Mouse (Mus musculus) heart, embryonic 13.5 days (tissue): ENCODE data around the gene Nek9. TPM values are rescaled to one million over a fixed set of nuclear protein-coding genes. Genes with fewer than 3 reads are reported as not detected.
"Not testable (repeated sequence)": the region's sequence is repeated elsewhere in the genome, so short reads cannot be mapped to it uniquely, and the experiment has no call there.

Source experiments
- ATAC-seq: fragments of 200-750 bp; cut with Nextera tagmentation; 2 replicates; pipeline ENCODE4 v1.8.0; 2017; ENCODE audit warnings: moderate TSS enrichment; ENCODE audit not compliant: insufficient number of reproducible peaks, low FRiP score, low TSS enrichment; ENCODE audit errors: extremely low read depth
- H3K27ac ChIP-seq: fragments of 300-500 bp; sonication (generic); replicated peaks from 2 replicates; pipeline ENCODE4 v1.5.1; 2015; ENCODE audit warnings: moderate library complexity, mild to moderate bottlenecking, inconsistent platforms
- H3K27me3 ChIP-seq: fragments of 300-500 bp; sonication (generic); replicated peaks from 2 replicates; pipeline ENCODE4 v1.6.1; 2015; ENCODE audit warnings: mild to moderate bottlenecking, inconsistent platforms
- H3K36me3 ChIP-seq: fragments of 300-500 bp; sonication (generic); 2 replicates; pipeline ENCODE4 v1.6.1; 2015; ENCODE audit warnings: mild to moderate bottlenecking, inconsistent platforms
- H3K4me1 ChIP-seq: fragments of 300-500 bp; sonication (generic); 2 replicates; pipeline ENCODE4 v1.6.1; 2015; ENCODE audit warnings: inconsistent platforms
- H3K4me2 ChIP-seq: fragments of 300-500 bp; sonication (generic); 2 replicates; pipeline ENCODE4 v1.6.1; 2015; ENCODE audit warnings: inconsistent platforms, mild to moderate bottlenecking, moderate library complexity
- H3K4me3 ChIP-seq: fragments of 300-500 bp; sonication (generic); 2 replicates; pipeline ENCODE4 v1.5.1; 2015; ENCODE audit warnings: moderate library complexity, mild to moderate bottlenecking, inconsistent platforms
- H3K9ac ChIP-seq: fragments of 300-500 bp; sonication (generic); 2 replicates; pipeline ENCODE4 v1.6.1; 2015; ENCODE audit warnings: inconsistent platforms, mild to moderate bottlenecking, moderate library complexity
- H3K9me3 ChIP-seq: fragments of 300-500 bp; sonication (generic); 2 replicates; pipeline ENCODE4 v1.6.1; 2016; ENCODE audit warnings: inconsistent platforms
- WGBS: fragments of 180-500 bp; shearing (Covaris S2); methylation state at CpG from one replicate; pipeline ENCODE4 v1.1.7; 2015; ENCODE audit warnings: mixed read lengths; 5-methylcytosine and 5-hydroxymethylcytosine counted together
- polyA plus RNA-seq: library from polyadenylated mRNA; unstranded; fragments of >200 nt; fragmentation: Nextera tagmentation; extraction: Ambion mirVana; gene quantifications from 2 replicates; pipeline ENCODE4 v1.2.1, GENCODE M21; 2015

The Nek9 gene
- polyA plus RNA-seq, 1 experiment from 2014 or later, result 19.2 TPM

- ATAC-seq, result peak; percentile 52; the same call in 1 of the 2 replicates
- Histone ChIP-seq H3K36me3 (no peaks in the 10 kb centered on the region), H3K27me3 (peaks cover 18% of the 10 kb centered on the region; the same call in 1 of the 2 replicates), H3K9me3 (no peaks in the 10 kb centered on the region), H3K4me1 (peaks cover 27% of the 10 kb centered on the region), H3K4me3 (peak within 1 kb of the TSS; percentile 66), H3K27ac (peak within 1 kb of the TSS; percentile 45), H3K4me2 (peak within 1 kb of the TSS; percentile 77), H3K9ac (peak within 1 kb of the TSS; percentile 82)
- WGBS, result 9% methylated on average over 21 of the region's 21 CpGs
Measured at GRCm38 (mm10) chr12:85287809-85288485, 51.2 kb downstream of the Nek9 start, which contains the start of gene Acyp1. Gene Acyp1, minus strand, starts transcription at chr12:85288438.

GRCm38 (mm10) chr12:85286941-85287340, 52.2 kb downstream of the Nek9 start:
- no peaks in the 10 kb centered on the region for H3K36me3 ChIP-seq
- H3K27me3 ChIP-seq, result peaks cover 18% of the 10 kb centered on the region; the same call in 1 of the 2 replicates
- 34% methylated on average over 2 of the region's 5 CpGs for WGBS
- no peak overlapping the region for H3K9ac ChIP-seq
- no peaks in the 10 kb centered on the region for H3K9me3 ChIP-seq
- H3K4me2 ChIP-seq, result no peak overlapping the region
- ATAC-seq, result no peak
- H3K4me1 ChIP-seq, result peaks cover 20% of the 10 kb centered on the region
- H3K4me3 ChIP-seq, result no peak overlapping the region
- H3K27ac ChIP-seq, result no peak overlapping the region

- no peaks in the 10 kb centered on the region for H3K36me3 ChIP-seq
- no peak overlapping the region for H3K4me3 ChIP-seq
- no peak for ATAC-seq
- H3K27me3 ChIP-seq, result peaks cover 11% of the 10 kb centered on the region; the same call in 1 of the 2 replicates
- 83% methylated on average over 4 of the region's 4 CpGs for WGBS
- H3K27ac ChIP-seq, result no peak overlapping the region
- H3K9me3 ChIP-seq, result no peaks in the 10 kb centered on the region
- H3K4me1 ChIP-seq, result peaks cover 18% of the 10 kb centered on the region
- no peak overlapping the region for H3K9ac ChIP-seq
- no peak overlapping the region for H3K4me2 ChIP-seq
Measured at GRCm38 (mm10) chr12:85284996-85285395, 54.2 kb downstream of the Nek9 start.

GRCm38 (mm10) chr12:85284331-85284730, 54.8 kb downstream of the Nek9 start:
- Histone ChIP-seq H3K4me2 (no peak overlapping the region), H3K9ac (no peak overlapping the region), H3K4me3 (no peak overlapping the region), H3K36me3 (no peaks in the 10 kb centered on the region), H3K4me1 (peaks cover 19% of the 10 kb centered on the region), H3K27me3 (peaks cover 5% of the 10 kb centered on the region; the same call in 1 of the 2 replicates), H3K9me3 (no peaks in the 10 kb centered on the region), H3K27ac (no peak overlapping the region)
- no peak for ATAC-seq
- WGBS, result 67% methylated on average over 8 of the region's 8 CpGs

- not testable (repeated sequence) for H3K4me3 ChIP-seq, H3K4me1 ChIP-seq, H3K27me3 ChIP-seq, ATAC-seq, H3K27ac ChIP-seq, H3K9me3 ChIP-seq, H3K36me3 ChIP-seq, H3K9ac ChIP-seq, H3K4me2 ChIP-seq
- WGBS, result 87% methylated on average over 2 of the region's 4 CpGs
Measured at GRCm38 (mm10) chr12:85281756-85282155, 57.4 kb downstream of the Nek9 start.

GRCm38 (mm10) chr12:85280845-85281651, 58.1 kb downstream of the Nek9 start:
- peak overlapping the region; percentile 83 for H3K4me3 ChIP-seq
- peaks cover 9% of the 10 kb centered on the region for H3K4me1 ChIP-seq
- H3K9ac ChIP-seq, result no peak overlapping the region
- H3K36me3 ChIP-seq, result peaks cover 8% of the 10 kb centered on the region; the same call in 1 of the 2 replicates
- H3K9me3 ChIP-seq, result no peaks in the 10 kb centered on the region
- WGBS, result 65% methylated on average over 12 of the region's 12 CpGs
- ATAC-seq, result no peak
- H3K27ac ChIP-seq, result no peak overlapping the region
- peak overlapping the region; percentile 91 for H3K4me2 ChIP-seq
- no peaks in the 10 kb centered on the region for H3K27me3 ChIP-seq

GRCm38 (mm10) chr12:85280105-85280844, 58.9 kb downstream of the Nek9 start:
- peak; percentile 94 for ATAC-seq
- Histone ChIP-seq H3K4me2 (peak overlapping the region; percentile 91), H3K4me3 (peak overlapping the region; percentile 83), H3K27ac (peak overlapping the region; percentile 77), H3K9me3 (no peaks in the 10 kb centered on the region), H3K4me1 (peaks cover 9% of the 10 kb centered on the region), H3K9ac (peak overlapping the region; percentile 94), H3K36me3 (peaks cover 16% of the 10 kb centered on the region), H3K27me3 (no peaks in the 10 kb centered on the region)
- under 1% methylated on average over 31 of the region's 31 CpGs for WGBS

GRCm38 (mm10) chr12:85279396-85280080, 59.6 kb downstream of the Nek9 start:
- Histone ChIP-seq H3K4me1 (peaks cover 9% of the 10 kb centered on the region), H3K27me3 (no peaks in the 10 kb centered on the region), H3K27ac (peak overlapping the region; percentile 77), H3K9ac (peak overlapping the region; percentile 94), H3K4me3 (peak overlapping the region; percentile 83), H3K36me3 (peaks cover 23% of the 10 kb centered on the region), H3K9me3 (no peaks in the 10 kb centered on the region), H3K4me2 (peak overlapping the region; percentile 91)
- no peak for ATAC-seq
- 5% methylated on average over 10 of the region's 10 CpGs for WGBS

GRCm38 (mm10) chr12:85278919-85279318, 60.2 kb downstream of the Nek9 start:
- peaks cover 29% of the 10 kb centered on the region for H3K36me3 ChIP-seq
- H3K9ac ChIP-seq, result no peak overlapping the region
- 87% methylated on average over 10 of the region's 10 CpGs for WGBS
- peaks cover 9% of the 10 kb centered on the region for H3K4me1 ChIP-seq
- no peaks in the 10 kb centered on the region for H3K27me3 ChIP-seq
- H3K27ac ChIP-seq, result no peak overlapping the region
- H3K9me3 ChIP-seq, result no peaks in the 10 kb centered on the region
- no peak for ATAC-seq
- no peak overlapping the region for H3K4me3 ChIP-seq
- no peak overlapping the region for H3K4me2 ChIP-seq

GRCm38 (mm10) chr12:85276273-85276672, 62.9 kb downstream of the Nek9 start:
- H3K9me3 ChIP-seq, result no peaks in the 10 kb centered on the region
- H3K4me1 ChIP-seq, result peaks cover 9% of the 10 kb centered on the region
- ATAC-seq, result no peak
- no peak overlapping the region for H3K4me3 ChIP-seq
- no peak overlapping the region for H3K9ac ChIP-seq
- no peak overlapping the region for H3K27ac ChIP-seq
- H3K27me3 ChIP-seq, result no peaks in the 10 kb centered on the region
- WGBS, result 79% methylated on average over 5 of the region's 5 CpGs
- no peak overlapping the region for H3K4me2 ChIP-seq
- H3K36me3 ChIP-seq, result peaks cover 29% of the 10 kb centered on the region
